Mouse (Mus musculus) cortical plate, adult 2 months (tissue): ENCODE measurements around the gene Lrrc8d.

Experiments used
- CTCF ChIP-seq: fragments of 200-500 bp; IDR thresholded peaks from 2 replicates; pipeline ENCODE4 v1.5.1; 2011; ENCODE audit warnings: mild to moderate bottlenecking, control low read depth, low read length; ENCODE audit not compliant: insufficient read depth; ENCODE audit errors: extremely low read depth
- POLR2A ChIP-seq: fragments of 200-500 bp; IDR thresholded peaks from 2 replicates; pipeline ENCODE4 v1.6.1; 2011; ENCODE audit warnings: mild to moderate bottlenecking, low read length, control low read depth; ENCODE audit not compliant: insufficient read depth; ENCODE audit errors: extremely low read depth

GRCm38 (mm10) chr5:105672332-105672731 lies 27.4 kb upstream of the Lrrc8d start:
- TF ChIP-seq POLR2A (no peak), CTCF (no peak)
